Mouse (Mus musculus) layer of hippocampus, adult 2 months (tissue): ENCODE measurements around the gene Pprc1. TPM values are rescaled to one million over a fixed set of nuclear protein-coding genes. Genes with fewer than 3 reads are reported as not detected.
A peak's percentile ranks its signal among the peaks of the same experiment; 100 is the strongest.

Experiments used
- DNase-seq, 2 experiments: peaks; one replicate each; pipeline ENCODE4 v3.0.0; 2022; ENCODE audit warnings: low spot score in 2 of 2
- H3K27ac ChIP-seq: fragments of 200-600 bp; 2 replicates; pipeline ENCODE4 v1.8.1; 2022
- H3K4me3 ChIP-seq: fragments of 200-600 bp; 2 replicates; pipeline ENCODE4 v1.8.1; 2022; ENCODE audit warnings: mild to moderate bottlenecking
- CTCF ChIP-seq: fragments of 200-600 bp; conservative IDR thresholded peaks from 2 replicates; pipeline ENCODE4 v1.8.1; 2022; ENCODE audit warnings: antibody characterized with exemption, mild to moderate bottlenecking, moderate library complexity
- total RNA-seq, 2 experiments: library from RNA; stranded (reverse); gene quantifications; 2 replicates each; pipeline ENCODE4 v1.2.3; 2021

The Pprc1 gene
- total RNA-seq, 2 experiments from 2014 or later: 25.4 to 33.7 TPM

DNA sequence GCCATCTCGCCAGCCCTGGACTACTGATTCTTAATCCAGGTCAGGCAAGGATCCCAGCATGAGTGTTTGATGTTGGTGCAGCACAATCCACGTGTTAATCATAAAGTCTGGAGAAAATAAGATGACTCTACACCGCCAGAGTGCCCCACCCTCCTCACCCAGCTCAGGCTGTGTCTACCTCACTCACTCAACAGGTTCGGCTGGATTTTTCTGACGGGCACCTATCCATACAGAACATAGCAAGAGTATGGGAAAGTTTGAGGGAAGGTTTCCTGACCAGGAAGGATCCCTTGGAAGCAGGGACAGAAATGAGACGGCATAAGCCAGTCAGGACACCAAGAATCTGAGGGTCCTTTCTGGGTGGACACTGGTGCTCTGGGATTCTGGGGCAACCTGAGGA, 19.7 kb upstream of the Pprc1 start:
- Histone ChIP-seq H3K4me3 (no peak overlapping the region), H3K27ac (no peak overlapping the region)
- no peak for DNase-seq
- no peak for TF ChIP-seq CTCF

DNA sequence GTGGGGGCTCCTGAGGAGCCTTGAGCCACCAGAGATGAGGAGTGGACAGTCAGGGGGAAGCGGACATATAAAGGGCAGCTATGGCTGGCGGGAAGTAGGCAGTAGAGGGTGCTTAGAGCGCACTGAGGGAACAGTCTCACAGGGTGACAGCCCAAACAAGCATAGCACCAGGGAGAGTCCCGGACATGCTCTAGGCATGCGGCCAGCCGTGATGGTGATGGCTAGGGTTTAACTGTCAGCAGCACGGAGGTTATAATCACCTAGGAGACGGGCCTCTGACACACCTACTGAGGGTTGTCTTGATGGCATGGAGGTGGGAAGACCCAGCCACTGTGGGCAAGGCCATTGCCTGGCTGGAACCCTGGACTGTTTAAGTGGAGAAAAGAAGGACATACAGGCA, 18.1 kb upstream of the Pprc1 start:
- H3K4me3 ChIP-seq: no peak overlapping the region
- H3K27ac ChIP-seq: no peak overlapping the region
- no peak for TF ChIP-seq CTCF
- DNase-seq: no peak

DNA sequence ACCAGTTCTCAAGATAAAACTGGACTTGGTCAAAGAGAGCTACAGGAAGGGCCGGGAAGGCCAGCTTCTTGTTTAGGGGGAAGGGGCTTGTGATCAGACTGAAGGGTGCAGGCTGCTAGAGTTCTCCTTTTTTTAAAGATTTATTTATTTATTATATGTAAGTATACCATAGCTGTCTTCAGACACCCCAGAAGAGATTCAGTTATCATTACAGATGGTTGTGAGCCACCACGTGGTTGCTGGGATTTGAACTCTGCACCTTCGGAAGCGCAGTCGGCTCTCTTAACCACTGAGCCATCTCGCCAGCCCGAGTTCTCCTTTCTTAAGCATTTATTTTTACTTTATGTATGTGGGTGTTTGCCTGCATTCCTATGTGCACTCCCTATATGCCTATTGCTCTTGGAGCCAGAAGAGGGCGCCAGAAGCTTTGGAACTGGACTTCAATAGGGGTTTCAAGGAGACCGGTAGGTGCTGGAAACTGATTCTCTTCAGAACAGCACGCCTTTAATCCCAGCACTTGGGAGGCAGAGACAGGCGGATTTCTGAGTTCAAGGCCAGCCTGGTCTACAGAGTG, 15.9 kb upstream of the Pprc1 start:
- peak; percentile 55 for TF ChIP-seq CTCF
- Histone ChIP-seq H3K4me3 (no peak overlapping the region), H3K27ac (no peak overlapping the region)
- no peak for DNase-seq

DNA sequence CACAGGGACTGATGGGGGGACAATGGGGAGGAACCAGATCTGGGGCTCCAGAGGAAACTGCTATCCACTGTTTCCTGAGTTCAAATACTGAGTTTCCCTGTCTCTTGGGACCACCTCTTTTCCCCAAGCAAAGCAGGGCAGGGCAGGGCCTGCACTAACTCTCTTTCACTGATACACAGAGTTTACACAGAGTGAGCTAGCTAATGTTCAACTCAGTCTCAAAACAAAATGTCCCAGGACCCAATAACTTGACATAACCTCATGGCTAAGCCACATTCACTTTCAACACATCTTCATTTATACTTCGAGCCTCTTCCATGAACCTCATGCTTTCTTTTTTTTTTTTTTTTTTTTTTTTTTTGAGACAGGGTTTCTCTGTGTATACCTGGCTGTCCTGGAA, 15.0 kb upstream of the Pprc1 start:
- no peak for TF ChIP-seq CTCF
- no peak for DNase-seq
- Histone ChIP-seq H3K4me3 (no peak overlapping the region), H3K27ac (no peak overlapping the region)

DNA sequence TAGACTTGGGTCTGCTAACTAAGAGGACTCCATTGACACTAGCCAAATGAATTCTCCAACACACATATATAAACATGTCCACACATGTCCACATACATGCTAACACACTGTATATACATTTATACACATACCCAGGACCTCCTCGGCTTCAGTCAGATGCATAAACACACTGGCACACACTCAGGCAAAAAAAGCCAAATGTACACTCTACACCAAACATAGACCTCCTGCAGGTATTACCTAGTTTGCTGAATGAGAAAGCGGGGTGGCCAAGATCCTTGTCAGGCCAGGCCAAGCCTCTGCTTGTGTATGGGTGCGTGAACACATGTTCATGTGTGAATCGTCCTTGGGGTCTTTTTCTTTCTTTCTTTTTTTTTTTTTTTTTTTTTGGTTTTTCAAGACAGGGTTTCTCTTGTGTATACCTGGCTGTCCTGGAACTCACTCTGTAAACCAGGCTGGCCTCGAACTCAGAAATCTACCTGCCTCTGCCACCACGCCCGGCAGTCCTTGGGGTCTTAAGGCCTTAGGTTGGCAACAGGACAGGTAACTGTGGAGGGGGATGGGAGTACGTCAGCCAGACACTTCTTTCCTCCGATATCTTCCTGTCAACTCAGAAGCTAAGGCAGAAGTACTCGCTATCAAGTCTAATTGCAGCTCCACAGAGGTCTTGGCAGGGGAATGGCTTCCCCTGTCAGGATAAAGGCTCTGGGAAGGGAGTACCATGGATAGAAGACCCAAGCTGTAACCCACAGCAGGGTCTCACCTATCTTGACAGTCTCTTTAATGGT, 14.3 kb upstream of the Pprc1 start:
- TF ChIP-seq CTCF: no peak
- Histone ChIP-seq H3K4me3 (no peak overlapping the region), H3K27ac (no peak overlapping the region)
- no peak for DNase-seq

DNA sequence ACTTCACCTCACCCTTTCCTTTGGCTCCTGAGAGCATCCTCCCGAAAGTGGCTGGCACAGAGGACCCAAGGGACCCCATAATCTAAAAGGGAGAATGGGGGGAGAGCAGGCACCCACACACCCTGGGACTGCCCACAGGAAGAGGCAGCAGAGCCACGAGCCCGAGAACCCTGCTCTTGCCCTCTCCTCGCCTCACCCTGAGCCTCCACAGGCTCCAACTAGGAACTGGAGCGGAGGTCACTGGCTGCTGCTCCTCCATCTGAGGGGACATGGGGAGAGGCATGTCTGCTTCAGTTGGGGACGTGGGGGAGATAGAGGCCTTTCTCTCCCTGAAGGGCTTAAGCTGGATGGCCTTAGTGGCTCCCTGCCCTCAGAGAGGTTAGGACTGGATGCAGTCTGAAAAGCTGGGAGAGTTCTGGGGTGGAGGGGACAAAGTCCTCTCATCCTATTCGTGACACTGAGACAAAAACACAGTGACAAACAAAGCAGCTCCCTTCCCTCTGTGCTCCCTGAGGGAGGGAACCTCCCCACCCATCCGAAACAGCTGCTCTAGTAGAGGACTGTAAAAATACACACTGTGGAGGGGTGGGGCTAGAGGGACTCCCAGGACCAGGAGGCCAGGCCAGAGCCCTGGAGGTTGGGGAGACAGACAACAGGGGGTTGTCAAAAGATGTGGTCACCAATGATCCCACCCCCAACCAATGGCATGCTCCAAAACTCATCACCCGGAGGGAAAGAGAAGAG, 12.8 kb upstream of the Pprc1 start:
- no peak overlapping the region for H3K27ac ChIP-seq
- no peak overlapping the region for H3K4me3 ChIP-seq
- DNase-seq: no peak
- TF ChIP-seq CTCF: no peak

DNA sequence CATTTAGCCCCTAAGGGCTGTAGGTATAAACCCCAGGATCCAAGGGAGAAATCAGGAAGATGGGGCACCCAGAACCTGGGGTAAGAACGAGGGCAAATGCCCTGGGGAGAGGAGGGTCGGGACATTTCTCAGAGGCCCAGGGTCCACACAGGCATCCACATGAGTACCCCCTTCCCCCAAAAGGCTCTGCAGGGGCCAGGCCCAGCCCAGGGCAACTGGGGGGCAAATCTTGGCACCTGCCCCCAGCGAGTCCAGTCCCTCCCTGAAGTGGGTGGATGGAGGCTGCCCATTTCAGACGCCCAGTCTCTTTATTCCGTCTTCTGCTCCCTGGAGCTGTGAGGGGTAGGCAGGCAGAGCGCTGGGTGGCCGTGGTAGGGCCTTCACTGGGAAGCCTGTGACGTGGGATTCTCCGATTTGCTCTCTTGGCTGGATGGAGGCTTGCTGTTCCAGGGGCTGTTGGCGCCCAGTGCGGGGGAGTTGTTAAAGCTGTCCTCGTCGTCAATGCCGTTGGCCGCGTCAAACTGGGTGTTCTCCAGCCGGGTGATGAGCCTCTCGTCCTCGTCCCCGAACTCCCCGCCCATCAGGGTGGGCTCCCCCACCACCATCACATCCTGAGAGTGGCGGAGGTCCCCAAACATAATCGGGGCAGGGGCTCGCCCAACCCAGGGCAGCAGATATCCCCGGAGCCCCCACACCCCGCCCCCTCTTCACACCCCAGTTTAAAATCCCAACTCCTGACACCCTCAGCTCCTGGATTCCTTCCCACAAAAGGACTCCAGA, 11.8 kb upstream of the Pprc1 start:
- Histone ChIP-seq H3K27ac (peak overlapping the region; percentile 53; the same call in 1 of the 2 replicates), H3K4me3 (no peak overlapping the region)
- no peak for TF ChIP-seq CTCF
- peak in 1 of 2 experiments; percentile 51 for DNase-seq

DNA sequence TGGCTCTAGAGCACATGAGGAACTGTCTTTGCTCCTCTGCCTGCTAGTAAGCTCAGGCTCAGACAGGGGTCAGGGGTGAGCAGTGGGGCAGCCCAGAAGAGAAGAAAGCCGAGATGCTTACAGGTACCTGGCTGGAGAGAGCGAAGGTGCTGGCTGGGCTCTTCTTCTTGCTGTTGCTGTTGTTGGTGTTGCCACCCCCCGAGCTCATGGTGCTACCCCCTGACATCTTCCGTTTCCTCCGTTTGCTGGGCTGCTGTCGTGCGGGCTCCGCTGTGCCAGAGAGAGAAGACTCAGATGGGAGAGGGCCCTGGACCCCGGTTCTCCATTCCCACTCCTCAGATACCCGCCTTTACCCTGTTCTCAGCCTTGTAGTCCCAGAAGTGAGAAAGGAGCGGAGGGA, 10.8 kb upstream of the Pprc1 start:
- Histone ChIP-seq H3K4me3 (no peak overlapping the region), H3K27ac (no peak overlapping the region)
- no peak for DNase-seq
- TF ChIP-seq CTCF: no peak

DNA sequence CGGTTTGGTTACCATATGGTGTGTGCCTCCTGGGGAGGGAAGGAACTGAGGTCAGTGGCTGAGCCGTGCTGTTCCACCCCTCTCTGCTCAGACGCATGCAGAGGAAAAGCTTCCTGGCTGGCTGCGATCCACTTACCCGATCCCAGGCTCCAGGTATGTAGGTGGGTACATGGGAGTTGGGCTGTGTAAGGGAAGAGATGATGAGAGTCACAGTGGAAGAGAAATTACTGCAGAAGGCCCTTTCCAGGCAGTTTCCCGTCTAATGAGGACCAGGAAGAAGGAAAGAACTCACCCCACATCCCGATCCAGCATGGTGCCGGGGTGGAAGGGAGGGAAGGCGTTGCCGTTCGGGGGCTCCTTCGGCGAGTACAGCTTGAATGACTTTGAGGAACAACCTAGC, 8.7 kb upstream of the Pprc1 start:
- no peak for DNase-seq
- TF ChIP-seq CTCF: no peak
- H3K27ac ChIP-seq: no peak overlapping the region
- no peak overlapping the region for H3K4me3 ChIP-seq

DNA sequence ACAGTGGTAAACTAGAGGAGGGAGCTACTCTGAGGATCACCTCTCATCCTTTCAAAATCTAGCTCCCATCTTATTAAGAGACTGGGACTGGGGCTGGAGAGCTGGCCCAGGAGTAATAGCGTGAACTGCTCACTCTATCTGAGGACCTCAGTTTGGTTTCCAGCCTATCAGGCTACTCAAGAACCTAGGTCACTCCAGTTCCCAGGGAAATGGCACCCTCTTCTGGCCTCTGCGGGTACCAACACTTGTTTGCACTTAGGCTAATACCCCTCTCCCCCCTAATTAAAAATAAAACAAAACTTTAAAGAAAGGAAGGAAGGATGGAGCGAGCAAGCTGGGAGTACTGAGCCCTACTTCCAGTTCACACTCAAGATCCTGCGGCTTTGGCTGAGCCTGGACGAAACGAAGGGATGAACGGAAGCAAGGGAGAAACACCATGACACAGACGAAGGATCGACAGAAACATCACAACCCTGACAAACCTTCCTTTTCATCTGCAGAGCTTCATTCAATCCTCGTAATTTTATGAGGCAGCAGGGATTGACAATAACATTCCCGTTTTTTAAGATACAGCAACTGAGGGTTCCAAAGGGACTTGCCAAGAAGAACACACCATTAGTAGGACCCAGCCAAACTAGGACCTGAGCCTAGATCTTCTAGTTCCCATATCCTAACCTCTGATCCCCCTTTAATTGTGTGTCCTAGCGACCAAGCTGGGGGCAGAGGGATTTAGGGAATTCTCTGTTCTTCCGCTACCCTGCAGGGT, 8.0 kb upstream of the Pprc1 start:
- Histone ChIP-seq H3K27ac (peak overlapping the region; percentile 96; the same call in 1 of the 2 replicates), H3K4me3 (no peak overlapping the region)
- DNase-seq: no peak
- TF ChIP-seq CTCF: peak; percentile 69

DNA sequence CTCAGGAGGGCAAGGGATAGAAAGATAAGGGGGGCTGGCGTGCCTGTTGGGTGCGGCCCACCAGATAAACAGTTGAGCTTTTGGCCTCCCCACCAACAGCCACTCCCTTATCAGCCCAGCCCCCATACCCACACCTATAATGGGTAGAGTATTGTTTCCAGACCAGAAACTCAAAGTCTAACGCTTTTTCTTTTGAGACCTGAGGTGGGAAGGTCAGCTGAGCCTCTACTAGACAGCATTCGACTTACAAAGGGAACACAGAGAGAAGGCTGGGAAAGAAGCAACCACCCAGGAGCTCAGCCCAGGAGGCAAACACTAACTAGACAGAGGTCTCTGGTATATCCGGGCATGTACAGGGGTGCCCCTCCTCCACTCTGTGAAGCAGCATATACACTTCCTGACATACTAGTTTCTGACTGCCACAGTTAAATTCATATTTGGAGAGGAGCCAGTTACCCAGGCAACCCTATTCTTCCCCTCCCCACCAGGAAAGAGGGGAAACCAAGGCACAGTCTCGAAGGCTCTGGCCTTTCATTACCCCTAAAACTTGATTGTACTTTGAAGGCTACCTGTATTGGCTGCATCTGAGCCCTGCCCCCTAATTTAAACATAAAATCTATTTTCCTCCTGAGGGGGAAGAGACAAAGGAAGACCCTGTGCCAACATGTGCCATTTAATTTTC, 7.3 kb upstream of the Pprc1 start:
- Histone ChIP-seq H3K27ac (peak overlapping the region; percentile 96), H3K4me3 (peak overlapping the region; percentile 66; the same call in 1 of the 2 replicates)
- no peak for TF ChIP-seq CTCF
- DNase-seq: no peak
